Mouse (Mus musculus) spleen, postnatal 4 days (tissue): ENCODE results near the gene Gemin5.

Experiments used
- DNase-seq, 2 experiments: peaks; one replicate each; pipeline ENCODE4 v3.0.0; 2022; ENCODE audit warnings: low spot score in 2 of 2

Gene Gemin5

DNA sequence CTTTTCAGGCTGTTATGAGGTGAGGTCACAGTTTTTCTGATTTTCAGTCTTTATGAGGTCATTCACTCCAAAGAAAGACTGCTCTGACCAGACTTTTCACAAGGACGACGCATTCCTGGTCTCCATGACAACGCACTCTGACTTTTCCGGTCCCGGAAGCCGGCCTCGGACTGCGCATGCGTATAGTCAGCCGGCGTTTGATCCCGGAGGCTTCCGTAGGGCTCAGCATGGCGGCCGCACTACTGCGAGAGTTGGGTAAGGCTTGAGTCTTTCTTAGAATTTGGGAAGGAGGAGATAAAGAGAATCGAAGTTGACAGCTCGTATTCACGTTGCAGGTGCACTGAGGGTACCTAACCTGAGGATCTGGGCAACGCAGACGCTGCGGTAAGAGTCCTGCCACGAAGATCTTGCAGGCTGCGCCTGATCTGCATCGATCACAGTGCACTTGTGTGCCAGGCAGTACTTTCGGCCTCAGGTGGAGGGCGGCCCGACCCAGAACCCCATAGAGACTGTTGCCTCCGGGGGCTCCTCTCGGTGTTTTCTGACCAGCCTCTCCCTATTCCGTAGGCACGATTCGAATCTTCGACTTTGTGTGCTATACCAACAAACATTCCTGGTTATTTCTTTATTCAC is 3.2 kb upstream of the Gemin5 start, which contains the start of gene Mrpl22:
Gene Mrpl22 (plus strand): TSS at position 203 of the 633 bp plus-strand sequence.
- DNase-seq, result peak; percentile 93 to 98

GRCm38 (mm10) chr11:58169666-58170065 is 1.3 kb upstream of the Gemin5 start:
- DNase-seq, result no peak

- DNase-seq, result no peak
These were observed 545 bp downstream of the Gemin5 start for GRCm38 (mm10) chr11:58167822-58168166.

DNA sequence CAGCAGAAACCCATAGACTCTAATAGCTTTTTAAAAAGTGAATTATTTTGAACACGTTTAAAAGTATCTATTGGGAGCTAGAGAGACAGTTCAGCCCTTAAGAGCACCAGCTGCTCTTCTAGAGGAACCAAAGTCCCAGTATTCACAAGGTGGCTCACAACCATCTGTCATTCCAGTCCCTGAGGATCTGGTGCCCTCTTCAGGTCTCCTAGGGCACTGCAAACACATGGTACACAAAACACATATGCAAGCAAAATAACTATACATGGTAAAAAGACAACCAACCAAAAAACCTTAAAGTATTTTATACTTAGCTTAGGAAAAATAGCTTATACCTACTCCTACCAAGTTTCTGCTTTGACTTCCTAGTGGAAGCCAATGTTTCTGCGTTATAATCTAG is 3.3 kb downstream of the Gemin5 start:
- DNase-seq, result no peak

DNA sequence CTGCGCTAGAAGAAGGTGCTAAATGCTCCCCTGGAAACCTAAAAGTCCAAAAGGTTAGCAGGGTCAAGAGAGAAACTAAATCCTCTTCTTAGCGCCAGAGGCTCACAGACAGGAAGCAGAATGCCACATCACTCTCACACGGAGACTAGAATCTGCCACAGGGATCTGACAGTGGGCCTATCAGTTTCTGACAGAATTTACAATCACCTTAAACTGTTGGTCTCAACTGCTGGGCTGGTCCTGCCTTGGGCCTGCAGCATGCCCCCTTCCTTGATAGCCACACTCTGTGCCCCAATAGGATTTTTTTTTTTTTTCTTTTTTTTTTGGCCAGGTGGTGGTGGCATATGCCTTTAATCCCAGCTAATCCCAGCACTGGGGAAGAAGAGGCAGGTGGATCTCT is 11.5 kb downstream of the Gemin5 start:
- DNase-seq, result no peak

DNA sequence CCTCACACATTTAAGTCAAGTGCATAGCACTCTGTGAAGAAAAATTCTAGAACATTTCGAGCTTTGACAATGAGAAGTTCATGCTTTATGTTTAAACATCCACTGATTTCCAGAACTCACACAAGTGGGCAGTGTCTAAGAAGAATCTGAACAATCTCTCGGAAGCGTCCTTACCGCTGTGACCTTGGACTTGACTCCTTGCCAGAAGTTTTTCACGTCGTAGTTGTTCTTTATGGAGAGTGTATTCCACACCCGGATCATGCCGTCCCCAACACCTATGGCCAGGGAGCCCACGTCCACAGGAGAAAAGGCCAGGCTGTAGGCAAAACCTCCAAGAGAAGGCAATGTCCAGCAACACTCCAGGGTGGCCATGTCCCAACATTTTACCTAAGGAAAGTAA is 12.9 kb downstream of the Gemin5 start:
- no peak for DNase-seq

- peak; percentile 60 to 66 for DNase-seq
These were observed 22.1 kb downstream of the Gemin5 start for GRCm38 (mm10) chr11:58146241-58146640.

GRCm38 (mm10) chr11:58143704-58144426 is 24.5 kb downstream of the Gemin5 start:
- no peak for DNase-seq

DNA sequence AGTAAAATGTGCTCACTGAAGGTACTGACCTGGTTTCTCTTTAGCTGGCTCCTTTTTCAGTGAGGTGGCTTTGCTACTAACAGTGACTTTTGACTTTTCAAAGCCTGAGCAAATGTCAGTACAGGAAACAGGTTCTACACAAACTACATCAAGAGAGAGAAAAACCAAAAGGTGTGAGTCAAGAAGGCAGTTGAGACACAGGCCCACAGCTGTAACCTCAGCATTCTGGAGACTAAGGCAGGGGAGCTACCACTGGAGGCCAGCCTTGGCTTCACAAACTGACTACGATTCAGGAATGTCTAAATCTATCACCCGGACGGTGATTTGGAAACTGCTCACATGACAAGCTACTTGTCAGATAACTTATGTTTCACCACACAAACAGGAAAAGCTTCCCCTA is 28.9 kb downstream of the Gemin5 start:
- no peak for DNase-seq

GRCm38 (mm10) chr11:58138821-58139220 is 29.5 kb downstream of the Gemin5 start:
- no peak for DNase-seq

GRCm38 (mm10) chr11:58136677-58137076 is 31.7 kb downstream of the Gemin5 start:
- no peak for DNase-seq

DNA sequence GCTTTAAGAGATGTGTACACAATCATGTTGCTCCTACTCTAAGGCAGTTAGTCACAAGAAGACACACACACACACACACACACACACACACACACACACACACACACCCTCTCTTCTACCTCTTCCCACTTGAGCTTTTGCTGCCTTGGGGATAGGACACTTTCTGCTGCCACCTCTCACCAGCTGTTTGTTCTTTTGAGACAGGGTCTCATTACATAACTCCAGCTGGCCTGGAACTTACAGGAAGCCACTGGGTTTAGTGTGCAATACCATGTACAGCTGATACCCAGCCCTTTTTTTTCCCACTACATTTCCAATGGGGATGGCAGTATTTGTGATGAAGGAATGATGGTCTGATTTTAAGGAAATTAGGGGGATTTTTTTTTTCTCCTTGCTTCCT is 33.0 kb downstream of the Gemin5 start:
- DNase-seq, result no peak

- no peak for DNase-seq
These were observed 33.5 kb downstream of the Gemin5 start for GRCm38 (mm10) chr11:58134869-58135268.

DNA sequence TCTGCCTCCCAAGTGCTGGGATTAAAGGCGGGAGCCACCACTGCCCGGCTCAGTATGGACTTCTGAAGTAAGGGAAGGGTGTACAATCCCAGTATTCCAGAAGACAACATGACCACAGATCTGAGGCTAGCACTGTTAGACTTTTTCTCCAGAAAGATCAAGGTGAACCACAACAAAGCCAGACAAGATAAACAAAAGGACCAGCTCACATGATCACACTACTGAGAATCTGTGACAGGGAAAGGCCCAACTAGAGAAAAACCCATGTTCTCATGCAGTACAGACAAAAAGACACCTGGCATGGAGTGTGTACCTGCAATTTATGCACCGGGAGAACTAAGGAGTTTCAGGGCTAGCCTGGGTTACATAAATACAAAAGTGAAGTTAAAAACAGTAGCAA is 36.3 kb downstream of the Gemin5 start:
- DNase-seq, result no peak

DNA sequence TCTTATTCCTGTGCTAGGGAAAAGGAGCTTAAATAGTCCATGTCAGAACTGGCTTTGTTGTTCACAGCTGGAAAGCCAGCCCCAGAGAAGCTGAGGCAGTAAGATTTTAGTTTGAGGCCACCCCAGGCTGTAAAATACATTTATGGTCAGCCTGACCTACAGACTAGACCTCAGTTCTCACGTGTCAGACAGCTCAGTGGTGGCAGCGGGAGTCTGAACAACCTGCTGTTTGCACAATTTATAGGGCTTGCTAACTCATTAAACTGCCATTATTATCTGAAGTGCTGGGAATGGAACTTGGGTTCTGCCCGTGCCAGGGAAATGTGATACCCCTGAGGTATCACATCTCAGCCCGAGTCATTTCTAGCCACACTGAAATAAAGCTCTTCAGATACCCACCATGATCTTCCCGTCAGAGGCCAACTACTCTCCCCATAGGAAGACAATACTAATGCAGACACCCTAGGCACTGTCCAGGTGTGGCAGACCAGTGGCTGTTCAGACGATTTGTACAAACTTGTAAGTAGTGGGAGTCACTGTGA is 39.0 kb downstream of the Gemin5 start:
- DNase-seq, result no peak

- DNase-seq, result no peak
These were observed 40.8 kb downstream of the Gemin5 start for GRCm38 (mm10) chr11:58127544-58127943.

DNA sequence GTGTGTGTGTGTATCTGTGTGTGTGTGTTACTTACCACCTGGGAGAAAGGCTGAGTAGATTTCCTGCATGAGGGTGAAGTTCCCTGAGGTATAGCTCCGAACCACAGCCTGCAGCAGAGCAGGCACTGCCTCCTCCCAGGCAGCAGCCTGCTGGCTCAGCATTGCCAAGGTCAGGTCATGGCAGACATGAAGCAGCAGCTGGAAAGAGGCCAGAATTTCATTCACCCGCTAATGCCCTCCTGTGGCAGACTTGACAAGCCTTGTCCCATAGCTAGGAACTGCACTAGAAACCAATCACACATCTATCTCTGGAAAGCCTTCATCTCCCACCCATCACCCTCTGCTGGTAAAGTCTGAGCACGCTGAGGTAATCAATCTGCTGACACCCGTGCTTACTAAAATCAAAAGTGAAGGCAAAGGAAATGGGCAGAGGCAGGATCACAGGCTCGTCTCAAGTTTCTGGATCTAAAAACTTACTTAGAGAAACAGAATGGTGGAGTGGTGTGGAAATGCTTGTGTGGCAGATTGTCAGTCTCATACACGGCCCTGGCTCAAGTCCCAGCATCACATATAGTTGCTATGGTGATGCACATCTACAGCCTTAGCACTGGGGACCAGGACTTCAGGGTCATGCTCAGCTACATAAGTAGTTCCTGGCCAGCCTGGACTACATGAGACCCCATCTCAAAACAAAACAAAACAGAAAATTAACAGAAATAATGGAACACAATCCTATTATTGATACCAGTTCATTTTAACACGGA is 41.8 kb downstream of the Gemin5 start:
- peak in 1 of 2 experiments; percentile 37 for DNase-seq

DNA sequence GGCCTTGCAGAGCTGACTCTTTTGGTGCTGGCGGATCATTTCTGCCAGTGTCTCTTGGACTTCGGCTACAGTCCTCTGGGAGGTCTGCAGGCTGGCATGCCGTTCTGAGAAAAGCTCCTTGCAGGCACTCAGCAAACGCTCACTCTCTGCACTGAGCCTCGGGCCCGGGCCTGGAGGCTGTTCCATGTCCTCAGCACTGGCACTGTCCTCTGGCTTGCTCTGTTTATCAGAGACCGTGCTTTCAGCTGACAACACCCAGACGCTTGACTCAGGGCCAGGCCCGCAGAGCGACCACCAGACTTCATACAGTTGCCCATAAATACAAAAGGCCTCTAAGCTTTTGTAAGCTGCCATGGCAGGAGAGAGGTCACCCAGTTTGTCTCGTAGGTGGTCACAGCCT is 43.3 kb downstream of the Gemin5 start:
- no peak for DNase-seq

DNA sequence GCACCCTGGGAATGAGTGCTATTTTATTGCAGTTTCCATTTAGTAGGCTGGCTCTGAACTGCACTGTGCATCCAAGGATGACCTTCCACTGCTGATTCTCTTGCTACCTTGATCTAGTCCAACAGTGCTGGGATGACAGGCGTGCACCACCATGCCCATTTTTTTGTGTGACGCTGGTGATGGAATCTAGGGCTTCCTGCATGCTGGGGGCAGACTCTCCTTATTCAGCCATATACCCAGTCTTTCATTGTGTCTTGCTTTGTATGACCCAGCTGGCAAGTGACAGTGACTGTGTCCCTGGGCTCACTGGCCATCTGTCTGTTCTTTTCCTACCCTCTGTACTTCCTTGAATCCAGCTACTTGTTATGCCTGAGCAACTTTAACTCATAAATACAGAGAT is 44.6 kb downstream of the Gemin5 start:
- DNase-seq, result no peak

DNA sequence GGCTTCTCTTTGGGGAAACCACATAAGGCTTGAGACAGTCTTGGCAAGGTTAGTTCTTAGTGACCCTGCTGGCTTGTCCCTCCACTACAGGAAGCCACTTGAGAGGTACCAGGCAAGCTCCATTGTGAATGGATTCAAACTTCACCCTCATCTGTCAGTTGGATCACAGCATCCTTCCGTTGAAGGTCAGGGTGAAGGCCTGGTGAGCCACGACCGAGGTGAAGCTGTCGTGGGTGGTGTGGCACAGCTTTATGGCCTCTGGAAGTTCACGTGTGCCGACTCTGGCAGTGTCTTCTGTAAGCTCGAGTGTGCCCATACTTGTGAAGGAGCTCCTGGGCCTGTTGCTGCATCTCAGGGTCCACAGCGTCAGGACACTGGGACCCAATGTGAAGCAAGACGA is 47.0 kb downstream of the Gemin5 start:
- DNase-seq, result no peak

DNA sequence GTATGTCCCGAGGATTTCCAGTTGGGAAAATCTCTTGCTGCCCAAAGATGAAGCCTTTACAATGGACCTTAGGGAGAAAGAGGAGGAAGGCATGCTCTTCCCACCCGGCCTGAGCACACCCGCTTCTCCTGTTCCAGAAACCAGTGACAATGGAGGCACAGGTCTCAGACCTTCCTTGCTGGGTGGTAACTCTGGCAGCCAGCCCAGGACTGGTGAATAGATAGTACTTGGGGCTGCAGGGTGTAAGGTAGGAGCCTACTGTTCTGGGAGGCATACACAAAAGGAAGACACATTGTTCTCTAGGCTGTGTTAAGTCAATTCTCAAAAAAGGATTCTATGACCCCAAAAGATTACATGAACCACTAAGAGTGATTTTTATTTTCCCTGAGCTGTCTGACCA is 47.7 kb downstream of the Gemin5 start:
- no peak for DNase-seq

- DNase-seq, result no peak
These were observed 51.2 kb downstream of the Gemin5 start for GRCm38 (mm10) chr11:58117044-58117652.
